Mouse (Mus musculus) forebrain, postnatal 0 days (tissue): Measurements from ENCODE around the gene Xpr1. TPM values are rescaled to one million over a fixed set of nuclear protein-coding genes. Genes with fewer than 3 reads are reported as not detected.
A peak's percentile ranks its signal among the peaks of the same experiment; 100 is the strongest.

Source experiments
- ATAC-seq: fragments of 200-750 bp; cut with Nextera tagmentation; 2 replicates; pipeline ENCODE4 v1.8.0; 2017; ENCODE audit warnings: mild to moderate bottlenecking, moderate library complexity
- DNase-seq: peaks from one replicate; pipeline ENCODE4 v3.0.0-alpha.2; 2015
- H3K27ac ChIP-seq: fragments of 300-500 bp; sonication (generic); 2 replicates; pipeline ENCODE4 v1.5.1; 2014; ENCODE audit warnings: low read depth, mild to moderate bottlenecking, antibody characterized with exemption, low read length, moderate library complexity, mixed read lengths
- H3K27me3 ChIP-seq: fragments of 300-500 bp; sonication (generic); 2 replicates; pipeline ENCODE4 v1.6.1; 2014; ENCODE audit warnings: mild to moderate bottlenecking, low read length, mixed read lengths; ENCODE audit not compliant: insufficient read depth
- H3K36me3 ChIP-seq: fragments of 300-500 bp; sonication (generic); 2 replicates; pipeline ENCODE4 v1.6.1; 2014; ENCODE audit warnings: mild to moderate bottlenecking, moderate library complexity; ENCODE audit not compliant: insufficient read depth
- H3K4me1 ChIP-seq: fragments of 300-500 bp; sonication (generic); 2 replicates; pipeline ENCODE4 v1.6.1; 2014; ENCODE audit warnings: antibody characterized with exemption; ENCODE audit not compliant: insufficient read depth
- H3K4me2 ChIP-seq: fragments of 300-500 bp; sonication (generic); 2 replicates; pipeline ENCODE4 v1.6.1; 2014; ENCODE audit warnings: low read depth, mild to moderate bottlenecking, moderate library complexity
- H3K4me3 ChIP-seq: fragments of 300-500 bp; sonication (generic); 2 replicates; pipeline ENCODE4 v1.5.1; 2014; ENCODE audit warnings: low read depth, low read length, mixed read lengths
- H3K9ac ChIP-seq: fragments of 300-500 bp; sonication (generic); 2 replicates; pipeline ENCODE4 v1.6.1; 2014; ENCODE audit warnings: mild to moderate bottlenecking
- H3K9me3 ChIP-seq: fragments of 300-500 bp; sonication (generic); 2 replicates; pipeline ENCODE4 v1.6.1; 2016; ENCODE audit warnings: low read length
- CTCF ChIP-seq: sonication (generic); IDR thresholded peaks from 2 replicates; pipeline ENCODE4 v1.5.1; 2016; ENCODE audit warnings: antibody characterized with exemption, control low read depth, low read depth
- WGBS: fragments of 180-500 bp; shearing (Covaris S2); extraction: QIAGEN DNeasy Blood & Tissue Kit; methylation state at CpG from one replicate; pipeline ENCODE4 v1.1.7; 2014; 5-methylcytosine and 5-hydroxymethylcytosine counted together
- polyA plus RNA-seq: library from polyadenylated mRNA; unstranded; fragments of >200 nt; fragmentation: Nextera tagmentation; extraction: Ambion mirVana; gene quantifications from 2 replicates; pipeline ENCODE4 v1.2.1, GENCODE M21; 2015
- total RNA-seq: library from RNA; depleted of rRNA; stranded (reverse); fragments of >200 nt; gene quantifications from 2 replicates; pipeline ENCODE4 v1.2.3, GENCODE M21; 2014

Gene Xpr1
- total and polyA plus RNA-seq, 2 experiments from 2014 or later = 45.3 to 256 TPM

- Histone ChIP-seq H3K27ac (no peak overlapping the region), H3K4me3 (no peak overlapping the region), H3K9ac (no peak overlapping the region), H3K9me3 (no peaks in the 10 kb centered on the region), H3K36me3 (no peaks in the 10 kb centered on the region), H3K27me3 (no peaks in the 10 kb centered on the region), H3K4me1 (no peaks in the 10 kb centered on the region), H3K4me2 (no peak overlapping the region)
- no peak for DNase-seq
- 77% methylated on average over 4 of the region's 4 CpGs for WGBS
- no peak for TF ChIP-seq CTCF
- ATAC-seq = no peak
Measured at GRCm38 (mm10) chr1:155443115-155443514, 25.9 kb upstream of the Xpr1 start.

DNA sequence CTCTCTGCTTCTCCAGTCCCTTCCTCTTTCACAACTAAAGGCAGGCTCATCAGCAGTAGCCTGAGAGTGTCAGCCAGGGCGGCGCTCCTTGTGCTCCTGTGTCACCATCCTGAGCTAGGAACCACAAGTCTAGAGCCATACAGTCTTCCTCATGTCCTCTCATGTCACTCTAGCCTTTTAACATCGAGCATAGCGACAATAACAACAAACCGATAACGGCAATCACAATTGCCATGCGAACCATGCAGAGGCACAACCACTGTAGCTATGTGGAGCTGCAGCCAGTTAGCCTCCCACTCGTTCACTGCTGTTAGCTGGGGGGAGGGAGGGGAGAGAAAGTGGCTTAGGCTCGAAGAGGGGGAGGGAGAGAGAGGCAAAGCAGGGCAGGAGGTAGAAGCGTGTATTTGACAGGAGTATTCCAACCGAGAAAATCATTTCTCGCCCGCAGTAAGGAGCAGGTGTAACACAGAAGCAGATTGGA lies 25.3 kb upstream of the Xpr1 start:
- Histone ChIP-seq H3K9ac (0 out of 2 replicates have a peak overlapping the region, but pooled peaks have one; percentile 14), H3K9me3 (no peaks in the 10 kb centered on the region), H3K27ac (peak overlapping the region; percentile 9; the same call in 1 of the 2 replicates), H3K27me3 (no peaks in the 10 kb centered on the region), H3K4me1 (no peaks in the 10 kb centered on the region), H3K4me2 (no peak overlapping the region), H3K4me3 (no peak overlapping the region), H3K36me3 (no peaks in the 10 kb centered on the region)
- TF ChIP-seq CTCF = no peak
- WGBS = 56% methylated on average over 13 of the region's 13 CpGs
- peak; percentile 22 for DNase-seq
- 0 out of 2 replicates have a peak, but pooled peaks have one; percentile 34 for ATAC-seq

DNA sequence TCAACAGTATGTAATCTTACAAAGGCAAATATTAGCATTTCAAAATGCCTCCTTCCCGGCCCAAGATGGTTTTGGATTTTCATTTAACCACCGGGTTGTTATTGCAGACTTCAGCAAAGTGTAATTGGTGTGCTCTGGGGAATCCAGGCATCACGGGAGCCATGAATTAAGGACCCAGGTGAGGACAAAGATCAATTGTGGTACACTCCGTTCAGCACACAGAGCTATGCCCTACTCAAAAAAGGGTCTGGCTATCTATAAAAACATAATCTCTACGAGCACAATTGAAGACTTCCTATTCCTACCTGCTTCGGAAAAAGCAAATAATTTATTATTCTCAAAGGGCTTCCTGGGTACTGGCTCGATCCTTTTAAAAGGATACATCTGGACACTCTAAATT lies 22.3 kb upstream of the Xpr1 start:
- 61% methylated on average over 7 of the region's 7 CpGs for WGBS
- Histone ChIP-seq H3K36me3 (no peaks in the 10 kb centered on the region), H3K4me1 (no peaks in the 10 kb centered on the region), H3K9ac (no peak overlapping the region), H3K4me3 (no peak overlapping the region), H3K27ac (no peak overlapping the region), H3K4me2 (no peak overlapping the region), H3K9me3 (no peaks in the 10 kb centered on the region), H3K27me3 (no peaks in the 10 kb centered on the region)
- DNase-seq (no peak), ATAC-seq (no peak)
- TF ChIP-seq CTCF = no peak

DNA sequence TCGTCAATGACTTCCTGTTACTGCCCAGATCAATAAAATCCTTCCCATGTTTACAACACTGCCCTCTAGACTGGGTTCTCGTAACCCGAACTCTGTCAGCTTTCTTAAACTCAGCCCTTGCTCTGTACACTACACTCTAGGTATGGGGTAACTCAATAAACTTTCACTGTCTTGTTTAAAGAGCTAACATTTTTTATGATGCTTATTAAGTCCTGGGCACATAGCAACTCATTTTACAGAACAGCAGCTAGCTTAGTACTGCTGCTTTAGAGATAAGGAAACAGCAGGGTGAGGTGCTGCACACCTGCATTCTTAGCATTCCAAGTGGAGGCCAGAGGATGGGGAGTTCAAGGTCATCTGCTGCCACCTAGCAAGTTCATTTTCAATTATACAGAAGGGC lies 21.3 kb upstream of the Xpr1 start:
- Histone ChIP-seq H3K36me3 (no peaks in the 10 kb centered on the region), H3K4me3 (no peak overlapping the region), H3K9ac (no peak overlapping the region), H3K4me1 (no peaks in the 10 kb centered on the region), H3K27ac (no peak overlapping the region), H3K27me3 (no peaks in the 10 kb centered on the region), H3K4me2 (no peak overlapping the region), H3K9me3 (no peaks in the 10 kb centered on the region)
- 62% methylated on average over 3 of the region's 3 CpGs for WGBS
- ATAC-seq (no peak), DNase-seq (no peak)
- no peak for TF ChIP-seq CTCF

DNA sequence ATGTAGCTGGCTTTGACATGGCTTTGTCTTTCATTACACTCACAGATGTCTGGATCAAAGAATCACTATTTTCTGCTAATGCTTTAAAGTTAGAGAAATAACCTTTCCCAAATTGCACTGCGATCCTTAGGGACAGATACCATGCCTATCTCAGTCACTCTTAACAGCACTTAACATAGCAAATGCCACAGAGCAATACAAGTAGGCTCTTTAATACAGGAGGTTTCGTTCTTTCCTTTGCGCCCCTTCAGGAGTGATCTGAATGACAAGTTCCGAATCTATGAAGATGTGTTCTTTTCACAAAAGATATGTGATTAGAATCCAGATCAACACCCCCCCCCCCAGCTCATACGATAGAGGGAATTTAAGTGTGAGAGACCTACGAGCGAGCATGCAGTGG lies 12.1 kb upstream of the Xpr1 start:
- Histone ChIP-seq H3K27me3 (no peaks in the 10 kb centered on the region), H3K4me1 (no peaks in the 10 kb centered on the region), H3K4me2 (no peak overlapping the region), H3K27ac (no peak overlapping the region), H3K4me3 (no peak overlapping the region), H3K9ac (no peak overlapping the region), H3K9me3 (no peaks in the 10 kb centered on the region), H3K36me3 (no peaks in the 10 kb centered on the region)
- DNase-seq (no peak), ATAC-seq (peak; percentile 66; the same call in 1 of the 2 replicates)
- 71% methylated on average over 7 of the region's 7 CpGs for WGBS
- no peak for TF ChIP-seq CTCF

DNA sequence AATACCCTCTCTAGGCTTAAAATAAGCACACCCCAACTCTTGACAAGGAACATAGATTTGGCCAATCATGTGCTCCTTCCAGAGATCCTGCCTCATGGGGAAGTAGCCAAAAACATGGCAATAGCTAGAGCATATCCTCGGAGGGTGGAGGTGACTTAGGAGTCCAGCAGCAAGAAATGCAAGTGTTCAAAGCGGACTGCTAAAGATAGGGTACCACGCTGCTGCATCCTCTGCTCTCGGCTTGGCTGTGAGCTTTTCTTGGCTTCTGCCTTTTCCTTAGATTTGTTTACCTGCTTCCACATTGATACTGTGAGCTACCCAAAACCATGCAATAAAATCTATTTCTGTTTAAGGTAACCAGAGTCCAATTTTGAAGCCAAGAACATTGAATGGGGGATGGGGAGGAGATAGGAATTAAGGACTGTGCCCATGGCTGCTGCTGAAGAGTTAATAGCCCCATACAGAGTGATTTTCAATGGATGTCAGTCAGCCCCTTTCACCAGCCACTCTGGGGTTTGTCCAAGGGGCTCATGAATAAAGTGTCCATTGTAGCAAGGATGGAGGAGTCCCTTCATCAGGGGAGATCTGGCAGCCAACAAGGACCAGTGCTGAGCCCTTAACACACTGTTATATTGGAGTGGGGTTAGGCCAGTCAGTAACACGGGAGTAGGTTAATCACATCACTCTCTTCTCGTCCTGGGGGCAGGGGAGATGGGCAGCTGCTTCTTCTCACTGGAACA lies 10.1 kb upstream of the Xpr1 start:
- no peaks in the 10 kb centered on the region for H3K36me3 ChIP-seq
- DNase-seq (peak; percentile 45), ATAC-seq (peak; percentile 78)
- WGBS = 24% methylated on average over 6 of the region's 6 CpGs
- H3K9me3 ChIP-seq = no peaks in the 10 kb centered on the region
- no peaks in the 10 kb centered on the region for H3K4me1 ChIP-seq
- TF ChIP-seq CTCF = no peak
- H3K27ac ChIP-seq = no peak overlapping the region
- no peak overlapping the region for H3K9ac ChIP-seq
- no peaks in the 10 kb centered on the region for H3K27me3 ChIP-seq
- H3K4me3 ChIP-seq = no peak overlapping the region
- H3K4me2 ChIP-seq = no peak overlapping the region

- 0 out of 2 replicates have a peak, but pooled peaks have one; percentile 40 for ATAC-seq
- no peak for TF ChIP-seq CTCF
- Histone ChIP-seq H3K4me3 (no peak overlapping the region), H3K36me3 (no peaks in the 10 kb centered on the region), H3K27me3 (no peaks in the 10 kb centered on the region), H3K27ac (no peak overlapping the region), H3K9ac (no peak overlapping the region), H3K4me2 (no peak overlapping the region), H3K9me3 (no peaks in the 10 kb centered on the region), H3K4me1 (no peaks in the 10 kb centered on the region)
- 47% methylated on average over 6 of the region's 6 CpGs for WGBS
- no peak for DNase-seq
Measured at GRCm38 (mm10) chr1:155425743-155426315, 8.6 kb upstream of the Xpr1 start.
